Mouse (Mus musculus) lung, postnatal 0 days (tissue): ENCODE results near the gene Mfsd14a.
"Not testable (repeated sequence)": the region's sequence is repeated elsewhere in the genome, so short reads cannot be mapped to it uniquely, and the experiment has no call there.

Source experiments
- CTCF ChIP-seq: IDR thresholded peaks from 2 replicates; pipeline ENCODE4 v1.5.1; 2016; ENCODE audit warnings: antibody characterized with exemption, mild to moderate bottlenecking
- EP300 ChIP-seq: IDR thresholded peaks from 2 replicates; pipeline ENCODE4 v1.6.1; 2016; ENCODE audit warnings: antibody characterized with exemption, mild to moderate bottlenecking, control low read depth

DNA sequence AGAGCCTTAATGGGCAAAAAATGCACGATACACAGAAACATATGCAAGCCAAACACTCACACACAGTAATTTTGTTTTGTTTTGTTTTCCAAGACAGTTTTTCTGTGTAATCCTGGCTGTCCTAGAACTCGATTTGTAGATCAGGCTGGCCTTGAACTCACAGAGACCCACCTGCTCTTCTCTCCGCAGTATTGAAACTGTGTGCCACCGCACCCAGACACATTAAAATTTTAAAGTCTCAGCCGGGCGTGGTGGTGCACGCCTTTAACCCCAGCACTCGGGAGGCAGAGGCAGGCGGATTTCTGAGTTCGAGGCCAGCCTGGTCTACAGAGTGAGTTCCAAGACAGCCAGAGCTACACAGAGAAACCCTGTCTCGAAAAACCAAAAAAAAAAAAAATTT is 8.4 kb downstream of the Mfsd14a start:
- TF ChIP-seq CTCF, EP300: not testable (repeated sequence)
